Mouse (Mus musculus) left cerebral cortex, adult 8-10 months (tissue): Measurements from ENCODE around the gene Gm20388. TPM values are rescaled to one million over a fixed set of nuclear protein-coding genes. Genes with fewer than 3 reads are reported as not detected.
"Not testable (repeated sequence)": the region's sequence is repeated elsewhere in the genome, so short reads cannot be mapped to it uniquely, and the experiment has no call there.

Source experiments
- DNase-seq, 2 experiments: peaks; one replicate each; pipeline ENCODE4 v3.0.0; 2022; ENCODE audit warnings: low spot score in 2 of 2
- total RNA-seq, 4 experiments: library from RNA; stranded (reverse); gene quantifications; 2 replicates each; pipeline ENCODE4 v1.2.4; 2022

The Gm20388 gene
- total RNA-seq, 4 experiments from 2014 or later: 10.4 to 20.8 (median 16.4) TPM

DNA sequence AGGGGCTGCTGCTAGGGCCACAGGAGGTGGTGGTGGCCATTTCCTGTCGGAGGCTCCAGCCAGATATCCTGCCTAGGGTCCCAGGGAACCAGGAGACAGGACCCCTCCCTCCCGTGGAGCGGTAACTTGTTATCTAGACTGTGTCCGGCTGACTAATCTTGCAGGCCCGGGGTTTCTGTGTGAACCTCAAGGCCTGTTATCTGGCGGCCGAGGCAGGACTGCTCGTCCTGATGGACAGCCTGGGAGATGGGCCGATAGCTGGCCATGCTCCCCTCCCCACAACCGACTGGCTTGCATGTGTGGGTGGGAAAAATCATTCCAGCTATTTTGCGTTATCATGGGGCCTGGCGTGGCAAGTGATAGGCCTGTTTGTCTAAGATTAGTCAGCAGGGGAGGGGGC, 2402.7 kb downstream of the Gm20388 start:
- no peak for DNase-seq

DNA sequence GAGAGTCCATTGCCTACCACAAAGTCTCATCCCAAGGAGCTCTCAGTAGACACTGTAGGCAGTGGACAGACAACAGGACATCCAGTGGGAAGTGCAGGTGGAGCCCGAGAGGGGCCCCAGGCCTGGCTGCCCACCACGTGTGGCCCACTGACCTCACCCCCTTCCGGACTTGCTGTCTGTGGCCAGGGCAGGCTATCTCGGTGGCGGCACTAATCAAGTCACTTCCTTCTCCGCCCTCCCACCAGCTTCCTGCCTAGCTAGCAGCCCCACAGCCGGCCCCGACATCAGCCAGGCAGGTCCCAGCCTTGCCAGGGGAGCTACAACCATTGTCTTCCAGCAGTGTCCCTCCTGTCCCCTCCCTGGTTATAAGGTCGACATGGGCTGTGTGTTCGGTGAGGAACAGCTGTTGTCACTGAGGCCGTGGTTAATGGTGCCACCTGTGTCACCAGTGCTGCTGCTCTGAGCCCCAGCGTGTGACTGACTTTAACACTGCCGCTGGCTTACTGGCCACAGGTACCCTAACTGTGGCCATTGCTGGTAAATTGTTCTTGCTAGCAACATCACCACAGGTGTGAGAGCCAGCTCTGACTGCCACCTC, 2404.4 kb downstream of the Gm20388 start:
- no peak for DNase-seq

DNA sequence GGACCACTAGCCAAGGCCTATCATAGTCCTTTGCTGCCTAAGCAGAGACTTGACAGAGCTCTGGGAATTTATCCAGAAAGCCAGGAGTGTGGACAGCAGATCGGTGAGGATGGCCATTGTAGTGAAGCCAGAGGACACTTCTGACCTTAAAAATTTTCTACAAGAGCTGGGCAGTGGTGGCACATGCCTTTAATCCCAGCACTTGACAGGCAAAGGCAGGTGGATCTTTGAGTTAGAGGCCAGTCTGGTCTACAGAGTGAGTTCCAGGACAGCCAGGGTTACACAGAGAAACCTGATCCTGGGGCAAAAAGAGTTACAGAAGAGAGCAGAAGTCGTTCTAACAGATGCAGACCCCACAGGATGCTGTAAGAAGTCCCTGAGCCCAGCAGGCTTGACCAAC, 2405.8 kb downstream of the Gm20388 start:
- no peak for DNase-seq

DNA sequence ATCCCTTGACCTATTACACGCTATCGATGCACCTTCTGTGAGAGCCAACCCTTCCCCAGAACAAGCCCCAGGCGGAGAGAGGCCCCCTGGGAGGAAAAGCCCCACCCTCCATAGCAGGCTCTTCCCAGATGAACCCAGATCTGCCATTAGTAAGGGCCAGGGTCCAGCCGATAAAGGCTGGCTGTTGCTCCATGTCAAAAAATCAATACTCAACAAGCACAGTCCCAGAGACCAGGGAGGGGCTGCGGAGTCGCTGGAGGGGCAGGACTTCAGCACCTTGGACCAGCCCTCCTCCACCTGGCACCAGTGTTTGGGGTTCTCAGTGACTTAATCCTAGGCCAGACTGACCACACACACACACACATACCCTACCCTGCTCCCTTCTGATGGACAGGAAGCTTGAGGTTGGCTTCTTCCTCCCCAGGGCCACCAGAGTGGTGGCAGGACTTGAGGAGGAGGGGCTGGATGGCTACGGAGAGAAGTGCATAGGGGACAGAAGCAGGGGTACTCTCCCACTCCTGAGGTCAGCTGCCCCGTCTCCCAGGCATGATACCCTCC, 2407.4 kb downstream of the Gm20388 start:
- no peak for DNase-seq

DNA sequence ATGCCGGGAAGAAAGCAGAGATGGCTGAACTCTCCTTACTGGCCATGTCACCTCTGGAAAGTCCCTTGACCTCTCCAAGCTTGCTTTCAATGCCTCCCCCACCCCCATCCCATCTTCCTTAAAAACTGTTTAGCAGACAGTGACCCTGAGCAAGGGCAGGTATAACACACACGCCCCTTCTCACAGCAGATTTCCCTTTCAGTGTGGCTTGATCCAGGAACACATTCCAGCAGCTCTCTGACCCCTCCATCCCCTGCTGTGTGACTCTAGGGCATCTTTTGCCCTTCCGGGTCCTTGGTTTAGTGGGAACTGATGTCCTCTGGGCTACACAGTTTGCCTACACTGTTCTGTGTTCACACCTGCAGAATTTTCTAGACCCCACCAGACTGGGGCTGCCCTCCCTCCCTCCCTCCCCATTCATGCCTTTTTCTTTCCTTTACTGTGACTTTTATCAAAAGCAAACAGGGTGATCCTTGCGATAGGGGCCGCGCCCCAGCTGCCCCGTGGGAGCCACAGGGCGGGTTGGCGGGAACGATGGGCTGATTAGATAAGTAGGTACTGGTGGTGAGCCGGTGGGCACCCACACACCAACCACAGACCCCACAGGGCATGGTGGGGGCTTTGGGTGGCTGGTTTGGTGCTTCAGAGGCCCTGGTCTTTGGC, 2408.5 kb downstream of the Gm20388 start:
- no peak for DNase-seq

DNA sequence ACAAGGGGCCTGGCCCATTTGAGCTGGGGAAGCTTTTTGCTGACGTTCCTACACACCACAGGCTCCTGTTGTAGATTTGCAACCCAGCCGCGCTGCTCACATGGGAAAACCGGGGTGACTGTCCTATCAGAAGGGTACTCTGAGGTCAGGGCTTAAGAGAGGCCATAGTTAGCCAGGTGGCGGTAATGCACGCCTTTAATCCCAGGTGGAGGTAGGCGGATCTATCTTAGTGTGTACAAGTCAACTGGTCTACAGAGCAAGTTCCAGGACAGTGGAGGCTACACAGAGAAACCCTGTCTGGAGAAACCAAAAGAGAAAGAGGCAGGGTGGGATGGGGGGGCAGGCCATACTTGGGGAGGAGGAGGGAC, 2409.1 kb downstream of the Gm20388 start:
- DNase-seq: no peak

DNA sequence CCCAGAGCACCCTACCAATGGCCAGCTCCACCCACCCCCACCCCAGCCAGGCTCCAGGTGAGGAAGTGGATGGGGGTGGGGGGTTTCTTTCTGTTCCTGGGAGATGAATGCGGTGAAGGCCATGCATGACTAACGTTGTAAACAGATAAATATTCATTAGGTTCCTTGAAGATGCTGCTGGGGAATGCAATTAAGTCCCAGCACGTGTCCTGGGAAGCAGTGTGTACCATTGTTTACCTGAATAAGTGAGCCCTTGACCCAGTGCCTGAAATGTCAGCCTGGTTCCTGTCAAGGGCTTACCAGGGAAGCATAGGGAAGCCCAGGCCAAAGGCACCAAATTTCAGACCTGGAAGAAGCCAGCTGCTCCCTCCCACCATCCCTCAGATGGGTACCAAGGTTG, 2409.9 kb downstream of the Gm20388 start:
- DNase-seq: no peak

DNA sequence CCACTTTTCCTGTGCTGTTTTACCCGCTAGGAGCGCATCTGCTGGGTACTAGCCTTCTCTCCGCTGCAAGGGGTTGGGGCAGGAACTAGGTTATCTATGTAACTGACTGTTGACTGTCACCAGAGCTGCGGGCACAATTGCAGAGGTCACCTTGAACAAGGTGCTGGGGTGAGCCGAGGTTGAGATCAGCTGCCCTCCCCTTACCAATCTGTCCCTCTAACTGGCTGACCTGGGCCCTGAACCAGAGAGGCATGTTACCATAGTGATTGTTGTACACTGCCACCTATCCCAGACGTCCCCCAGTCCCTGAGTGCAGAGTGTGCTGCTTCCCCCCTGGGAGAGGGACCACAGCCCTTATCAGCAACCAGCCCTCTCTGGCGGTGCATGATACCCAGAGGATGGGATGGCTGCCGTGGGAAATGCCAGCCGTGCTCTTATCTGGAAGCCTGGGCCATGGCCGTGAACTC, 2410.8 kb downstream of the Gm20388 start:
- no peak for DNase-seq

DNA sequence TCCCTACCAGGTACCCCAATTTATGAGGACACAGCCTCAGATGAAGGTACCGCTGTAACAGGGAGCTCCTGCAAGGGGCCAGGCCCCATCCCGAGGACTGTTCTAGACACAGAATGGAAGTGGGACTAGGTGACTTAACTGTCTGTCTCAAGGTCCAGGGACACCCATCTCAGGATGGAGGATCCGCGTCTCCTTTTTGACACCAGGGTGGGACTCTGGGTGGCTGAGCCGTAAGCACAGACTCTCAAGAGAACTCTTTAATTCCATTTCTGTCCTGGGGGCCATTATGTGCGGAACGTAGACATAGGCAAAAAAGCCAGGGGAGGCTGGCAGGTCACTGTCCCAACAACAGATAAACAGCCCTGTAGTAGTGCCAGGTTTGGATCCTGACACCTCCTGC, 2411.5 kb downstream of the Gm20388 start:
- no peak for DNase-seq

DNA sequence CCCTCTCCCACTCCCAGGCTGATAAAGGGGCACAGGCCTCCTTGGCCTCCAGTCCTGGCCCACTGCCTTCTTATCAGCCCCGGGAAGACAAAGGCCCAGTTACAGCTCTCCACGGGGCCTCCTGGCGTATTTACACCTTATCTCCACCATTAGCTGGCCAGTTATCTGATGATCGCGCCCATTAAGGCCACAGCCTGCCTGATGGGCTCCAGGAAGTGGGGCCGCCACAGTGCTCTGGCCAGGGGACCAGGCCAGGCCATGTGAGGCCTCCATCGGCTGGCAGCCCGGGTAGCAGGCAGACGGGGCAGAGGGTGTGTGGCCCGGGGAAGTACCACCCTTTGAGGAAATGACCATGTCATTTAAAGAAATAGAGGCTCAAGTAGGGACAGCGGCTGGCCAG, 2412.2 kb downstream of the Gm20388 start:
- no peak for DNase-seq

DNA sequence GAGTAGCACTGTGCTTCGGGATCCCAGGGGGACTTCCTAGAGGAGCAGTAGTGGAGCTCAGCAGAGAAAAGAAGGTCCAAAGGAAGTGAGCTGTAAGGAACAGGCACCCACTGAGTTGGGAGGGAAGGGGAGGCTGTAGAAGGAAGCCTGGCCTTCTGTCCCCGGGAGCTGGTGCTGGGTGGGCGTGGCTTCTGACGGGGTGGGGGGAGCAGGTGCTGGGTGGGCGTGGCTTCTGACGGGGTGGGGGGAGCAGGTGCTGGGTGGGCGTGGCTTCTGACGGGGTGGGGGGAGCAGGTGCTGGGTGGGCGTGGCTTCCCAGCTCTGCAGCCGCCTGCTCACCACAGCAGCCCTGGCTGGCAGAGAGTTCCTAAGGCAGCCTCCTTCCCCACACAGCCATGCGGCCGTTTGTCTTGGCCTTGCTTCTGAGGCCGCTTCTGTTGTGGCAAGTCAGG, 2413.3 kb downstream of the Gm20388 start:
- DNase-seq: not testable (repeated sequence)

DNA sequence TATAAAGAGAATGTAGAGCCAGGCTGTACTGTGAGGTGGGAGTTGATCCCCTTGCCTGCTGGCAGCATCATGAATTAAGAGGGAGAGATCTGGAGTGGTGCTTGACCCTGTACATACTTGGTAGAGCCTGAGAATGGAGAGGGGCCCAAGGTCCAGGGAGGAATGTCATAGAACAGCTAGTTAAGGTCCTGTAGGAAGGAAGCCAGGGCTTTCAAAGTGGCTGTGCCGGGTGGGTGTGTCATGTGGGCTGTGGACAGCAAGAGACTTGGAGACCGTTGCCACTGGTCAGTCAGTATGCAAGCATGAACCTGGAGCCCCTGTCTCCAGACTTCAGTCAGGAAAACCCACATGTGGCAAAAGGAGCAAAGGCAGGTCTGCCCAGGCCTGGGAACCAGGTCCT, 2414.6 kb downstream of the Gm20388 start:
- DNase-seq: no peak

DNA sequence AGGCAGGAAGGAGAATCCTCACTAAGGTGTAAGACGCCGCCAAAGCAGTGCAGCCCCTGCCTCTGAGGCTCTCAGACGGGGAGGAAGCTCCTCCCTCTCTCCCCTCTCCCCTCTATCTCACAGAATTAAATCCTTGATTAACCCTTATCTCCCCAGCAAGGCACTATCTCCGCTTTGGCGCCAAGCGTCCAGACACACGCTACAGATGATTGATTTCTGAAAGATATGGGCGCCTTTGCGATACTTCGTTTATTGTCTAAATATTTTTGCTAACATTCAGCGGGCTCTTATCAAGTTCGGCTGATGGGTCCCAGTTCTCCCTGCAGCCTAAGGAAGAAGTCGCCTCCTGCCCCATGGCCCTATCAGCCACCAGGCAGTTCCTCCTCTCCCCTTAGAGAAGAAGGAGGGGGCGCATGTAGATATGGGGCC, 2415.5 kb downstream of the Gm20388 start:
- no peak for DNase-seq

DNA sequence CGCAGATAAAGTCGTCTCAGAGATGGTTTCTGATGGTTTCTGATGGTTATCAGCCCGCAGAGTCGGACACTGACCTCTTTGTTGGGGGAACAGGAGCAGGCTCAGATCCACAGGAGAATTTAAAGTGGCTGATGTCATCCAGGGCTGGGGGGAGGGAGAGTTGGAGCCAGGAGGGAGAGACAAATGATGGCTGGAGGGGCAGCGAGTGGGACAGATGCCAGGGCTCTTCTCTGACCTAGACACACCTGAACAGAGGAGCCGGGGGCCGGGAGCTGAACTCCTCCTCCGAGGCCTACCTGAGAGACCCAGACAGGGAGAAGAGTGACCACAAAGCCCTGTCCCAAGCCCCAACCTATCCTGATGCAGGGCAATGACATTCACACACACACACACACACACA, 2418.4 kb downstream of the Gm20388 start:
- no peak for DNase-seq

DNA sequence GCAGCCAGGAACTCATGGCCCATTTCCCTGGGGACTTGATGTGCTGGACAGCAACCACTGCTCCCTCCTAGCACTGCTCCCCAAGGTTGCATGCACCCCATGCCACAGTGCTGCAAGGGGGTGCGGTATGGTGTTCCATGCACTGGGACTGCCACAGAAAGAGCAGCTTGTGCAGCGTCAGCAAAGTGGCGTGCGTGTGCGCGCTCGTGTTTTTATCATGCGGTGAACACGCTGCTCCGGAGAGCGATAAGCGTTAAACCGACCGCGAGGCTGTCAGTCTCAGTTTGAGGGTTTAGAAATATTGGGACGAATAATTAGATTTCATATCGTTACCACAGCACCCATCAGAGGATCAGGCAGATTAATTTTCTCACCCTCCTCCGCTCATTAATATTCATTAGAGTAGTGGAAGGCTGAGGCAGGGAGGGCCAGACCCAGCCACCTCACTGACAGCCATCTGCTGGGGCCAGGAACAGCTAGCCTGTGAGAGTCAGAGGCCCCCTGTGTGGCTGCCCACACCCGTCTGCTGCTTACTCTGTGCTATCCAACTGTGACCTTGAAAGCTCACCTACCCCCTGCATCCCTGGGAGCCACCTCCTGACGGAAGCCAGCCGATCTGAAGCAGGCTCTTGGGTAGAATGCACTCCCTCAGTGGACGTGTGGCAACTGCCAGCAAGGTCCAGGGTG, 2419.1 kb downstream of the Gm20388 start:
- DNase-seq: no peak

DNA sequence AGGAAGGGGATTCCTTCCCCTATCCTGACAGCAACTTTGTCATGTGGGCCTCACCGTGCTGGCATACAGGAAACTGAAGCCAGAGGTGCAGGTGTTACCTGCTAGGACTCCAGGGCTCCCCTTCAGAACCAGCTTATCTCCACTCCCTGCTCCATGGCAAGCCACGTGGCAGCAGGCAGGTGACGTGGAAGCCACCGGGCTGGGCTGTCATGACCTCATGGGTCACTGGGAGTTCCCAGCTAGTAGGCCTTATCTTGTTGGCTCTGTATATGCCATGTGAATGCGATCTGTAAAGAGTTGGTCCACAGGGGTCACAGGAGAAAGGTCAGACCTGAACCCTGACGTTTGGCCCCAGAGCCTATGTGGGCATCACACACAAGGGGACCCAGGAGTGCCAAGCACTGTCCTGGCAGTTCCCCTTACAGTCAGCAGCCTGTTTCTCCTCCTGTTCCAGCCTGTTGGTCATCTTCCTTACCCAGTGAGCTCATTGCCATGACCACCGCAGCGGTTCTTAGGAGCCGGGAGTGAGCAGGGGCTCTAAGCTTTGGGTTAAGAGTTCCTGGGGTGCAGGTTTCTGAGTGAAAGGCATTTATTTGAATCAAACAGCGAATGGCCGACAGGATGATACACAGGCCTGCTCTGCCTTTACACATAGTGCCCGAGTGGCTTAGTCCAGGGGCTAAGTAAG, 2419.9 kb downstream of the Gm20388 start:
- DNase-seq: no peak

DNA sequence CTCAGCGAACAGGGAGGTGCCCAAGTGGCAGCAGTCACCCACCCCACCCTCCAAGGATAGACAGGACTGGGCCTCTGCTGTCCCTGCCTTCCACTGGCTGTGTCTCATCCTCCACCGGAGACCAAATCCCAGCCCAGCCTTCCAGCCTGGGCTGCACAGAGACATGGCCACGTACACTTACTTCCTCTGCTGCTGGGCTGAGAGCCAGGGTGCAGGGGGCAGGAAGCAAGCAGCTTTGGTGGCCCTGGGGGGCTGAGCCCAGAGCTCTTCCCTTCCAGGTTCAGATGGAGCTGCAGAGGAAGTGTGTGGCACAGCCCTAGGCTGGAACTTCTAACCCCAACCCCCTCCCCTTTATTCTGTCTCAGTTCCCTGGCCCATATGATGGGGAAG, 2420.5 kb downstream of the Gm20388 start:
- DNase-seq: no peak

DNA sequence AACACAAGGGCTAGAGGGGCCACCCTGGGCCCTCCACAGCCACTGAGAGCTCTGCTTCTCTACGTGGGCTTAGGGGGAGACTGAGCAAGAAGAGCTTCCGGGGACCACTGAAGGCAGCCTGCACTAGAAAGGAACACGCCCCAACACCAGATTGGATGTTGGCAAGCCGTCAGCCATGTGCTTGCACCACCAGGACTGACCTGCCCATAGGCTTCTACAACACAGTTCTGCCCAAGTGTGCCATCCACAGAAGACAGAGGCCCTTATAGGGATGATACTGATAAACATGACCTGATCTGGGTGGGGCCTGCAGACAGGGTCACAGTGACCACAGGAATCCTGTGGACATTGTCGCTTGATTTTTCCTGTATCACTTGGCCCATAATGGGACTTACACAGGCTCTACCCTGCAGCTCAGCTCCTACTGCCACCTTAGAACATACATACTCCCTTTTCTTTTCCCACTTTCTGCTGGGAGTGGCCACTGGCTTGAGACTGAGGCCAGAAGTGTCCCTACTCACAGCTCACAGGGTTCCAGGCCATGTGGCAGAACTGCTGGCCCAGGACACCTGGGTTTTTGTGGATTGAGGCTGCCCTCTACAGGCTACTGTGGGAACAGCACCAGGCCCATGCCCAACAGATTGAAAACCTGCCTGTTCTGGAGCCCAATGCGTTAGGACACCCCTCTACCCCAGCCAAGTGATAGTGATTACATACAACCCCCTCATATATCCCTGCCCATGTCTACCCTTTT, 2422.3 kb downstream of the Gm20388 start:
- DNase-seq: peak; percentile 63 to 87

DNA sequence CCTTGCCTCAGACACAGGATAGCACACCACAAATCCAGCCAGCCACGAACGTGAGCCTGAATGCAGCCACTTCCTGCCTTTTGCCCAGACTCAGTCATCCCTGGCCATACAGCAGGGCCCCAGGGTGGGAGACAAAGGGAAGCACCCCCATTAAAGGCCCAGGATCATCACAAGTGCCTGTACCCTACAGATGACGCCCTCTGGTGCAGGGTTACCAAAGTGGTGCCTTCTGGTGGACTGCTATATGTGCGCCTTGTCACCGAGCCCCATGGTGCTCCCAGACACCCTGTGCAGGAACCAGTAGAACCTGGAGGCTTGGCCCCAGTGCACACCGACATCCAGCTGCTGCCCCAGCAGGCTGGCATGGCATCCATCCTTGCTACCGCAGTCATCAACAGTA, 2422.9 kb downstream of the Gm20388 start:
- no peak for DNase-seq

DNA sequence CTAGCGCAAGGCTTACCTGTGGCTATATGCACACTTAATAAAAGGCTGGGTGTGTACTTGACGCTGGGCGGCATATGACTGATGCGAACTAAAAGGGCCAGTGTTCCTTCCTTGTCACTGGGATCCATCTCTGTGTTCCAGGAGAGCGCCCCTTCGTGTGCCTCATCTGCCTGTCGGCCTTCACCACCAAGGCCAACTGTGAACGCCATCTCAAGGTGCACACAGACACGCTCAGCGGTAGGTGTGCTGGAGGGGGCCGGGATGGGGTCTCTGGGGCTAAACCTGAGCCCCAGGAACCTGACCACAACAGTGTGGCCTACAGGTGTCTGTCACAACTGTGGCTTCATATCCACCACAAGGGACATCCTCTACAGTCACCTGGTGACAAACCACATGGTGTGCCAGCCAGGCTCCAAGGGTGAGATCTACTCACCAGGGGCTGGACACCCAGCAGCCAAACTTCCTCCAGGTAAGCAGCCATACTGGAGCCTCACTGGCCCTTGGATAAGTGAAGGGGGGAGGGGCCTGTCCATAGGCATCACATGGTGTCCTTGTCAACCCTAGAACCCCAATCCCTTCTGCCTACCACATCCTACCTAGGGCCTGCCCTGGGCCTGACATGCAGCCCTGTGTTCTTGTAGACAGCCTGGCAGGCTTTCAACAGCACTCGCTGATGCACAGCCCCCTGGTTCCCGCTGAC, 2424.3 kb downstream of the Gm20388 start:
- DNase-seq: no peak
